Mouse (Mus musculus): ENCODE measurements around the gene Ripk4.

DNA sequence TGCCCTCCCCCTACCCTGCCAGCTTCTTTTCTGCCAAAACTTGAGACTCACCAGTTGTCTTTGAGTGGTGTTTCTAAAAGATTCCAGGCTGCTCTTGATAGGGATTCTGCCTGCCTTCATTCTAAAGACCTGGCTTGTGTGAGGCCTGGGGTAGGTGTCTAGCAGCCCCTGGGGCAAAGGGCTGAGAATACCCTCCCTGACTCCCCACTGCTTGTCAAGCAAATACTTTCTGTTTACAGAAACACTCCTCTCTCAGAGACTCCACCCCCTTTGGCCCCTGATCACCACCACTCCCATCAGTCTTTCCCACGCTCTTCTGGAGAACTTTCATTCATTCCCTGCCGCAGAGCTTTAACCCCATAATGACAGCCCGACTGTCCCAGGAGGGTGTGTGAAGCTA lies 2.9 kb upstream of the Ripk4 start:
- no peak for TF ChIP-seq CTCF (IDR thresholded peaks at IDR 0.05; ENCODE audit: low read depth, low read length)
- no peak for TF ChIP-seq POLR2A (IDR thresholded peaks at IDR 0.05; ENCODE audit: insufficient read depth, low read length)
- no peak for TF ChIP-seq EP300 (IDR thresholded peaks at IDR 0.05; ENCODE audit: insufficient read depth, low read depth, low read length)

Measured in ES-Bruce4 (cell line).